Mouse (Mus musculus) MEL (cell line): ENCODE measurements at regions not wholly inside any gene's neighbourhood (a gene's known extent, or its start where the extent isn't known, plus 50 kb on each side); places are given as distances from the start of the nearest gene placed in this dataset.

ENCODE experiments used
- BHLHE40 ChIP-seq: IDR thresholded peaks from 2 replicates; pipeline ENCODE4 v1.6.1; 2012; ENCODE audit warnings: low read depth, mild to moderate bottlenecking, inconsistent platforms, low read length, improper control_type of control experiment, borderline replicate concordance
- CTCF ChIP-seq, 3 experiments: IDR thresholded peaks in 2 of 3; conservative IDR thresholded peaks in 1 of 3; 2 replicates each; pipeline ENCODE4 v1.5.1; 2011 to 2012; ENCODE audit warnings: low read length in 3 of 3, low read depth in 2 of 3, mild to moderate bottlenecking in 2 of 3, improper control_type of control experiment in 1 of 3, inconsistent platforms in 1 of 3, mixed read lengths in 1 of 3, moderate library complexity in 1 of 3; ENCODE audit not compliant: control insufficient read depth in 1 of 3, insufficient read depth in 1 of 3, poor library complexity in 1 of 3, severe bottlenecking in 1 of 3
- EP300 ChIP-seq, 2 experiments: IDR thresholded peaks; 2 replicates each; pipeline ENCODE4 v1.6.1; 2011; ENCODE audit warnings: improper control_type of control experiment in 2 of 2, low read length in 2 of 2, low read depth in 1 of 2, mild to moderate bottlenecking in 1 of 2
- HCFC1 ChIP-seq: IDR thresholded peaks from 2 replicates; pipeline ENCODE4 v1.6.1; 2012; ENCODE audit warnings: low read depth, mild to moderate bottlenecking, inconsistent platforms, low read length, improper control_type of control experiment, moderate library complexity
- MAFK ChIP-seq: IDR thresholded peaks from 2 replicates; pipeline ENCODE4 v1.6.1; 2011; ENCODE audit warnings: low read depth, mild to moderate bottlenecking, low read length, improper control_type of control experiment, borderline replicate concordance
- MXI1 ChIP-seq: IDR thresholded peaks from 2 replicates; pipeline ENCODE4 v1.6.1; 2011; ENCODE audit warnings: mild to moderate bottlenecking, low read depth, low read length, improper control_type of control experiment
- MYB ChIP-seq: IDR thresholded peaks from 2 replicates; pipeline ENCODE4 v1.6.1; 2011; ENCODE audit warnings: mild to moderate bottlenecking, low read depth, low read length, improper control_type of control experiment
- NRF1 ChIP-seq: IDR thresholded peaks from 2 replicates; pipeline ENCODE4 v1.6.1; 2014; ENCODE audit warnings: low read depth, mild to moderate bottlenecking, inconsistent platforms, low read length, improper control_type of control experiment, moderate library complexity; ENCODE audit not compliant: poor library complexity, insufficient read depth, severe bottlenecking
- POLR2A ChIP-seq, 2 experiments: IDR thresholded peaks; 2 replicates each; pipeline ENCODE4 v1.6.1; 2011 to 2012; ENCODE audit warnings: low read length in 2 of 2, mild to moderate bottlenecking in 2 of 2, control low read depth in 1 of 2, improper control_type of control experiment in 1 of 2, low read depth in 1 of 2, moderate library complexity in 1 of 2; ENCODE audit not compliant: control insufficient read depth in 1 of 2, insufficient read depth in 1 of 2, poor library complexity in 1 of 2
- RCOR1 ChIP-seq: IDR thresholded peaks from 2 replicates; pipeline ENCODE4 v1.6.1; 2012; ENCODE audit warnings: low read depth, mild to moderate bottlenecking, inconsistent platforms, low read length, improper control_type of control experiment
- SIN3A ChIP-seq: IDR thresholded peaks from 2 replicates; pipeline ENCODE4 v1.6.1; 2012; ENCODE audit warnings: low read length, improper control_type of control experiment, inconsistent platforms

DNA sequence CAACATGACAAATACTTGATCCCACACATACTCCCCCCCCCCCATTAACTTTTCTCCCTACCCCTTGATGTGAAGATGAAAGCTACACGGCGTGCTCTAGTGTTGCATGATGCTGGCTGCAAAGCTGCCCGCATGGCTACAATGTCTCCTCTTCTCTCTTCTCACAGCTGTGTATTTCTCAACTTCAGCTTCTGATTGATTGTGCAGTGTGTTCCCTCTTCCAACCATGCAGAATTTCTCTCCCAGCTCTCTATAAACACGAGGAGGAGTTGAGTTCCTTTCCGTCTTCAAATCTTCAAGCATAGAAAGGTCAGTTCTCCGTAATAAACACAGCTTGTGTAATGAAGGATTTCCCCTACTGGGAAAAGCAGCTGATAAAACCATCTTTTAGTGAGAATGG, 435.5 kb downstream of the Ipo11 start:
- TF ChIP-seq CTCF (IDR thresholded peaks at IDR 0.05 in 2 of 3, conservative IDR thresholded peaks at IDR 0.05 in 1 of 3; ENCODE audit: control insufficient read depth in 1 of 3, insufficient read depth in 1 of 3, low read depth in 2 of 3, low read length in 3 of 3, poor library complexity in 1 of 3, severe bottlenecking in 1 of 3) (no peak), SIN3A (no peak), POLR2A (IDR thresholded peaks at IDR 0.05; ENCODE audit: control insufficient read depth in 1 of 2, insufficient read depth in 1 of 2, low read depth in 1 of 2, low read length in 2 of 2, poor library complexity in 1 of 2) (no peak), MXI1 (no peak), EP300 (IDR thresholded peaks at IDR 0.05; ENCODE audit: low read depth in 1 of 2, low read length in 2 of 2) (no peak), MAFK (no peak), MYB (no peak), BHLHE40 (no peak), HCFC1 (no peak), RCOR1 (no peak), NRF1 (no peak)
